Mouse (Mus musculus) layer of hippocampus, adult 18-20 months (tissue): ENCODE results near the gene Olfr1344. TPM values are rescaled to one million over a fixed set of nuclear protein-coding genes. Genes with fewer than 3 reads are reported as not detected.

ENCODE experiments used
- total RNA-seq, 2 experiments: library from RNA; stranded (reverse); gene quantifications; 2 replicates each; pipeline ENCODE4 v1.2.3; 2021

Olfr1344 gene
- total RNA-seq, 2 experiments from 2014 or later: 1.5 to 1.7 TPM

Other genes with a start within 250 kb of the Olfr1344 start
- gene Galp, start 241.6 kb upstream of the Olfr1344 start, total RNA-seq: not detected
- not detected for gene Zscan5b, start 216.4 kb upstream of the Olfr1344 start, total RNA-seq
- not detected for gene Epp13, start 186.0 kb upstream of the Olfr1344 start, total RNA-seq
- 10 to 100 TPM; 17.0 to 19.5 TPM for gene Zfp667, start 152.1 kb upstream of the Olfr1344 start, total RNA-seq
- gene Zfp583, start 107.4 kb upstream of the Olfr1344 start, total RNA-seq: 10 to 100 TPM in 1 of 2 experiments, 1 to 10 TPM in 1; 9.8 to 10.1 TPM
- gene Gm3854, start 94.9 kb upstream of the Olfr1344 start, total RNA-seq: 1 to 10 TPM; 6.2 to 6.3 TPM
- gene Zfp78, start 75.4 kb upstream of the Olfr1344 start, total RNA-seq: 1 to 10 TPM; 4.8 to 6.9 TPM
- gene Zfp28, start 55.4 kb upstream of the Olfr1344 start, total RNA-seq: 1 to 10 TPM; 7.5 to 8.6 TPM
- gene Smim17, start 40.0 kb upstream of the Olfr1344 start, total RNA-seq: 10 to 100 TPM; 20.3 to 21.6 TPM
- under 1 TPM; 0.42 to 0.61 TPM for gene Gm20715, start 28.4 kb upstream of the Olfr1344 start, total RNA-seq
- under 1 TPM in 1 of 2 experiments, not detected in 1; 0.05 TPM for gene Olfr1336, start 17.5 kb downstream of the Olfr1344 start, total RNA-seq
- not detected for gene Olfr1346, start 28.4 kb downstream of the Olfr1344 start, total RNA-seq
- not detected for gene Olfr5, start 48.3 kb downstream of the Olfr1344 start, total RNA-seq
- not detected for gene Olfr1347, start 61.1 kb downstream of the Olfr1344 start, total RNA-seq
- not detected for gene Olfr1348, start 70.1 kb downstream of the Olfr1344 start, total RNA-seq
- gene Olfr1349, start 84.3 kb downstream of the Olfr1344 start, total RNA-seq: not detected
- not detected for gene Olfr1350, start 126.2 kb downstream of the Olfr1344 start, total RNA-seq